11 mouse cellular contexts compared by ENCODE assay signal in genomic region chr14:31963131-31963911, GRCm38 (mm10).
DNase-seq lines count a peak whose midpoint lies in the region; ATAC-seq and TF ChIP-seq lines count a peak whose summit lies in the region.
"Had no signal": no experiment of that assay in that cellular context is flagged by ENCODE, and none has a peak within 500 bp of the region (broad histone marks: within the 10 kb centered on the region; RNA-seq: fewer than 3 reads in every experiment).

No protein-coding gene starts in this region.

- peaks cover 11% of the 10 kb centered on the region for H3K4me1 ChIP-seq in intestine, embryonic 14.5 days (replicated peaks; ENCODE audit: control insufficient read depth, insufficient read depth, low read length)
- H3K4me1 ChIP-seq in hindbrain, embryonic 16.5 days (ENCODE audit: control insufficient read depth, insufficient read depth, low read depth, low read length): no peaks in the 10 kb centered on the region

- 34% methylated on average over 12 of the region's 12 CpGs for WGBS in intestine, embryonic 14.5 days
- 50% methylated on average over 12 of the region's 12 CpGs for WGBS in hindbrain, embryonic 16.5 days

- no peaks in the 10 kb centered on the region for H3K9me3 ChIP-seq in intestine, embryonic 14.5 days (ENCODE audit: control insufficient read depth, low read length)
- no peaks in the 10 kb centered on the region for H3K9me3 ChIP-seq in hindbrain, embryonic 16.5 days (ENCODE audit: control insufficient read depth, low read length)
- H3K9me3 ChIP-seq: G1E; limb, embryonic 15.5 days had no signal

- no peak overlapping the region for H3K4me3 ChIP-seq in left cerebral cortex, adult 2 months
- no peak overlapping the region for H3K4me3 ChIP-seq in intestine, embryonic 14.5 days (ENCODE audit: low read depth, low read length)
- no peak overlapping the region for H3K4me3 ChIP-seq in hindbrain, embryonic 16.5 days (ENCODE audit: low read length)
- H3K4me3 ChIP-seq: limb, embryonic 15.5 days had no signal

- H3K27me3 ChIP-seq in intestine, embryonic 14.5 days (replicated peaks; ENCODE audit: control insufficient read depth, insufficient read depth, low read length): no peaks in the 10 kb centered on the region
- no peaks in the 10 kb centered on the region for H3K27me3 ChIP-seq in hindbrain, embryonic 16.5 days (replicated peaks; ENCODE audit: control insufficient read depth, insufficient read depth, low read length)
- H3K27me3 ChIP-seq: limb, embryonic 15.5 days had no signal

- H3K27ac ChIP-seq in left cerebral cortex, adult 2 months: peak overlapping the region; percentile 55
- H3K27ac ChIP-seq in intestine, embryonic 14.5 days (ENCODE audit: low read depth): peak overlapping the region; percentile 33; the same call in 1 of the 2 replicates
- H3K27ac ChIP-seq in hindbrain, embryonic 16.5 days (ENCODE audit: low read depth, low read length): no peak overlapping the region
- H3K27ac ChIP-seq: limb, embryonic 15.5 days had no signal

- H3K4me2 ChIP-seq in intestine, embryonic 14.5 days (ENCODE audit: low read length): peak overlapping the region; percentile 6; the same call in 1 of the 2 replicates
- H3K4me2 ChIP-seq in hindbrain, embryonic 16.5 days (ENCODE audit: low read length): no peak overlapping the region
- H3K4me2 ChIP-seq: limb, embryonic 15.5 days had no signal

- ATAC-seq in intestine, embryonic 14.5 days (replicated peaks; ENCODE audit: low FRiP score, low TSS enrichment, low read depth): no peak
- no peak for ATAC-seq in erythroblast, adult 5-6 weeks (replicated peaks; ENCODE audit: low FRiP score, poor library complexity, severe bottlenecking)
- ATAC-seq in hindbrain, embryonic 16.5 days: no peak

- no peak overlapping the region for H3K9ac ChIP-seq in intestine, embryonic 14.5 days (ENCODE audit: low read length)
- no peak overlapping the region for H3K9ac ChIP-seq in hindbrain, embryonic 16.5 days (ENCODE audit: low read depth, low read length)
- H3K9ac ChIP-seq: limb, embryonic 15.5 days had no signal

- TF ChIP-seq CTCF in left cerebral cortex, adult 2 months (IDR thresholded peaks at IDR 0.05): no peak

- H3K36me3 ChIP-seq in intestine, embryonic 14.5 days (ENCODE audit: control insufficient read depth, insufficient read depth, low read length): no peaks in the 10 kb centered on the region
- H3K36me3 ChIP-seq in hindbrain, embryonic 16.5 days (ENCODE audit: control insufficient read depth, insufficient read depth, low read length): no peaks in the 10 kb centered on the region
- H3K36me3 ChIP-seq: G1E; limb, embryonic 15.5 days had no signal

- DNase-seq in left cerebral cortex, adult 2 months (ENCODE audit: extremely low spot score in 1 of 2, low spot score in 2 of 2): no peak
- no peak for DNase-seq in left cerebral cortex, postnatal 4 days
- peak; percentile 15 to 34 for DNase-seq in gastrocnemius, adult 8-10 months (ENCODE audit: low spot score in 2 of 2)
- DNase-seq in intestine, embryonic 14.5 days (ENCODE audit: low spot score): no peak
- DNase-seq in lung, postnatal 4 days: peak; percentile 29 to 51
- DNase-seq in left cerebral cortex, adult 8-10 months (ENCODE audit: low spot score in 2 of 2): no peak
- DNase-seq: cerebellum, adult 18-20 months had no signal

- intact Hi-C loops in left cerebral cortex, adult 2 months (cut with DNase I): no loop called here
- intact Hi-C loops in left cerebral cortex, postnatal 4 days (cut with DNase I): no loop called here

Comparison
In these comparisons a context has a peak if more than half of its experiments do, and no peak if none do; other contexts are left out.
1. DNase-seq: peak in gastrocnemius, adult 8-10 months (2 of 2) and lung, postnatal 4 days (2 of 2); none in left cerebral cortex, adult 2 months (0 of 2), left cerebral cortex, postnatal 4 days (single experiment), intestine, embryonic 14.5 days (single experiment) and left cerebral cortex, adult 8-10 months (0 of 2).